Mouse (Mus musculus) heart, postnatal 0 days (tissue): Measurements from ENCODE around the gene Olfr47. TPM values are rescaled to one million over a fixed set of nuclear protein-coding genes. Genes with fewer than 3 reads are reported as not detected.

Source experiments
- ATAC-seq: fragments of 200-750 bp; cut with Nextera tagmentation; 2 replicates; pipeline ENCODE4 v1.8.0; 2017; ENCODE audit warnings: low read depth, moderate number of reproducible peaks, moderate library complexity; ENCODE audit not compliant: insufficient read depth
- DNase-seq: peaks from one replicate; pipeline ENCODE4 v3.0.0-alpha.2; 2016; ENCODE audit warnings: low spot score
- H3K27ac ChIP-seq: fragments of 300-500 bp; sonication (generic); 2 replicates; pipeline ENCODE4 v1.5.1; 2014; ENCODE audit warnings: low read depth, mild to moderate bottlenecking
- H3K27me3 ChIP-seq: fragments of 300-500 bp; sonication (generic); 2 replicates; pipeline ENCODE4 v1.6.1; 2014; ENCODE audit warnings: low read length, mixed read lengths; ENCODE audit not compliant: control insufficient read depth, insufficient read depth
- H3K36me3 ChIP-seq: fragments of 300-500 bp; sonication (generic); replicated peaks from 2 replicates; pipeline ENCODE4 v1.6.1; 2014; ENCODE audit warnings: low read length, mixed read lengths; ENCODE audit not compliant: control insufficient read depth, insufficient read depth
- H3K4me1 ChIP-seq: fragments of 300-500 bp; sonication (generic); 2 replicates; pipeline ENCODE4 v1.6.1; 2014; ENCODE audit warnings: antibody characterized with exemption; ENCODE audit not compliant: control insufficient read depth, insufficient read depth
- H3K4me2 ChIP-seq: fragments of 300-500 bp; sonication (generic); 2 replicates; pipeline ENCODE4 v1.6.1; 2014; ENCODE audit warnings: low read depth, mild to moderate bottlenecking, low read length, moderate library complexity
- H3K4me3 ChIP-seq: fragments of 300-500 bp; sonication (generic); 2 replicates; pipeline ENCODE4 v1.5.1; 2014; ENCODE audit warnings: low read depth, low read length
- H3K9ac ChIP-seq: fragments of 300-500 bp; sonication (generic); replicated peaks from 2 replicates; pipeline ENCODE4 v1.6.1; 2014; ENCODE audit warnings: low read depth, low read length, mixed read lengths
- H3K9me3 ChIP-seq: fragments of 300-500 bp; sonication (generic); replicated peaks from 2 replicates; pipeline ENCODE4 v1.6.1; 2016; ENCODE audit warnings: low read length; ENCODE audit not compliant: control insufficient read depth
- CTCF ChIP-seq: IDR thresholded peaks from 2 replicates; pipeline ENCODE4 v1.5.1; 2016; ENCODE audit warnings: antibody characterized with exemption, control low read depth, low read depth
- EP300 ChIP-seq: IDR thresholded peaks from 2 replicates; pipeline ENCODE4 v1.6.1; 2016; ENCODE audit warnings: antibody characterized with exemption, low read depth
- WGBS: fragments of 180-500 bp; shearing (Covaris S2); extraction: QIAGEN DNeasy Blood & Tissue Kit; methylation state at CpG from one replicate; pipeline ENCODE4 v1.1.7; 2014; 5-methylcytosine and 5-hydroxymethylcytosine counted together
- polyA plus RNA-seq: library from polyadenylated mRNA; unstranded; fragments of >200 nt; fragmentation: Nextera tagmentation; extraction: Ambion mirVana; gene quantifications from 2 replicates; pipeline ENCODE4 v1.2.1, GENCODE M21; 2015
- total RNA-seq: library from RNA; depleted of rRNA; stranded (reverse); fragments of >200 nt; gene quantifications from 2 replicates; pipeline ENCODE4 v1.2.3, GENCODE M21; 2014; ENCODE audit warnings: low replicate concordance

Gene Olfr47
- total and polyA plus RNA-seq, 2 experiments from 2014 or later: not detected

DNA sequence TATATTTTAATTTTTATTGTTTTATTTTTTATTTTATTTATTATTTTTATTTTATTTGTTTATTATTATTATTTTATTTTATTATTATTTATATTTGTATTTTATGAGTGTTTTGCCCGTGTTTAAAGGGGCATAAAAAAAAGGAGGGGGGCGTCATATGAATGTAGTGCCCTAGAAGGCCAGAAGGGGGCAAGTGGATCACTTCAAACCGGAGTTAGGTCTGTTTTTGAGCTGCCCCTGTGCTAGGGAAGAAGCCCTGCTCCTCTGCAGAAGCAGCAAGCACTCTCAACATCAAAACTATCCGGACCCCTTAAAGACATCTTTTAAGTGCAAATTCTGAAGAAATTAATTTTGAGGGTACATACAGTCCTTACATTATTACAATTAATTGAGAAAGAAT, 10.7 kb downstream of the Olfr47 start:
- no peaks in the 10 kb centered on the region for H3K27me3 ChIP-seq
- DNase-seq: no peak
- WGBS: 10% methylated on average over 4 of the region's 4 CpGs
- H3K4me1 ChIP-seq: no peaks in the 10 kb centered on the region
- no peak overlapping the region for H3K9ac ChIP-seq
- no peak for ATAC-seq
- no peak overlapping the region for H3K4me3 ChIP-seq
- no peak overlapping the region for H3K4me2 ChIP-seq
- H3K36me3 ChIP-seq: no peaks in the 10 kb centered on the region
- no peak overlapping the region for H3K27ac ChIP-seq
- peak; percentile 38 for TF ChIP-seq CTCF
- no peak for TF ChIP-seq EP300
- no peaks in the 10 kb centered on the region for H3K9me3 ChIP-seq

- Histone ChIP-seq H3K4me2 (no peak overlapping the region), H3K9me3 (no peaks in the 10 kb centered on the region), H3K36me3 (no peaks in the 10 kb centered on the region), H3K27ac (no peak overlapping the region), H3K4me3 (no peak overlapping the region), H3K27me3 (no peaks in the 10 kb centered on the region), H3K9ac (no peak overlapping the region), H3K4me1 (no peaks in the 10 kb centered on the region)
- 27% methylated on average over 3 of the region's 3 CpGs for WGBS
- DNase-seq (no peak), ATAC-seq (no peak)
- TF ChIP-seq EP300: no peak
- TF ChIP-seq CTCF: no peak
Measured at GRCm38 (mm10) chr6:43247396-43247795, 16.1 kb downstream of the Olfr47 start.

DNA sequence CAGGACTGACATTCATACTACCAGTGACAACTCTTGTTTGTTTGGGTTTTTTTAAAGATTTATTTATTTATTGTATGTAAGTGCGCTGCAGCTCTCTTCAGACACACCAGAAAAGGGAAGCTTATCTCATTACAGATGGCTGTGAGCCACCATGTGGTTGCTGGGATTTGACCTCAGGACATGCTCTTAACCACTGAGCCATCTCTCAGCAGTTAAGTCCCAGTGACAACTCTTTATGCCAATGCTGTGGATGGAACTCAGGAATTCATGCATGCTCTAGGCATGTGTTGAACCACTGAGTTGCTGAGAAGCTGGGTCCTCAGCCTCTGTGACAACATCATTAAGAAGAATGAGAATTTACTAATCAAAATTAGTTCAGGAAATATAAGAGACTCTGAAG, 21.7 kb downstream of the Olfr47 start:
- DNase-seq (no peak), ATAC-seq (no peak)
- Histone ChIP-seq H3K27ac (no peak overlapping the region), H3K4me3 (no peak overlapping the region), H3K36me3 (no peaks in the 10 kb centered on the region), H3K9me3 (no peaks in the 10 kb centered on the region), H3K4me1 (no peaks in the 10 kb centered on the region), H3K4me2 (no peak overlapping the region), H3K27me3 (no peaks in the 10 kb centered on the region), H3K9ac (no peak overlapping the region)
- 45% methylated on average over 1 of the region's 1 CpGs for WGBS
- no peak for TF ChIP-seq EP300
- TF ChIP-seq CTCF: no peak

DNA sequence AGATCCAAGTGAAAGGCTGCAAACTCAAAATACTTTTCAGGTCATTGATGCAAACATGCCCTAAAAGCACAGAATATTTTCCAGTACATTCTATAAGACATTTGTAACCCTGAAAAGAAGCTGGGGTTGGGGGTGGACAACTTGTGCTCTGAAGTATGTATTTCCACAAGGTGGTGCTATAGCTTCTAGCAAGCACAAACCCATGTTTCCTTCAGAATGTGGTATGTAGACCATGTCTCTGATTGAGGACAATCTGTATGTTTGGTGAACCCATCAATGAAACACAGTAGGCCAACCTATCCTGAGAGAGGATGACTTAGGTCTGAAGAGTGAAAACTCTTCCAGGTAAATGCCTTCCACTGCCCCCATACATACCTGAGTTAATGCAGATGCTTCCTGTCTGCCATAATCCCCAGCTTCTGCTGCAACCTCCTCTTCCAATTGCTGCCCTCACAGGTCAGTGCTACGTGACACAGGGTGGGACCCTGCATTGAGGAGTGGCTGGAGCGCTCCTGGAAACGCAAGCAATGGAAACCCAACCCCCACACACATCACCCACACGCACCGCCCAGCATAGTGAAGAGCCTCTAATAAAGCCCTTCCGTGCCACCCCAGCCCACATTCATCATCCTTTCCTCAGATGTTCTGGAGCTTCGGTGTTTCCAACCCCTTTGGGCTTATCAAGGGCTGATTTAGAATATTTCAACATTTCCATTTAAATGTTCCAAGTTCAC, 23.0 kb downstream of the Olfr47 start:
- Histone ChIP-seq H3K36me3 (no peaks in the 10 kb centered on the region), H3K9ac (no peak overlapping the region), H3K4me1 (no peaks in the 10 kb centered on the region), H3K27me3 (no peaks in the 10 kb centered on the region), H3K9me3 (no peaks in the 10 kb centered on the region), H3K4me3 (no peak overlapping the region), H3K27ac (no peak overlapping the region), H3K4me2 (no peak overlapping the region)
- WGBS: 64% methylated on average over 7 of the region's 7 CpGs
- TF ChIP-seq CTCF (peak; percentile 80), EP300 (no peak)
- peak; percentile 47 for DNase-seq
- ATAC-seq: no peak

DNA sequence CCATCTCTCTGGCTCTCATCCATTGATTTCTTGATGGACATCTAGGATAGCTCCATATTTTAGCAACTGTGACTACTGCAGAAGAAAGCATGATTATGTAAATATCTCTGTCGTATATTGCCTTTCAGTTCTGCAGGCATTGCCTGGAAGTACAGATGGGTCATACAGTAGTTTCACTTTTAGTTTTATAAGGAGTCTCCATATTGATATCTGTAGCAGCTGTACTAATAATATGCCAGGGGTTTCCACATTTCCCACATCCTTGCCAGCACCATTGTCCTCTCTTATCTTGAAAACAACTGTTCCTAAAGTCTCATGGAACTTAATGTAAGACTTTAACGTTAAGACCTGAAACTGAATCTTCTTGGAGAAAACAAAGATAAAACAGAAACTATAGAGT, 29.4 kb downstream of the Olfr47 start:
- 28% methylated on average over 2 of the region's 2 CpGs for WGBS
- no peak overlapping the region for H3K4me3 ChIP-seq
- H3K9ac ChIP-seq: no peak overlapping the region
- no peaks in the 10 kb centered on the region for H3K27me3 ChIP-seq
- no peaks in the 10 kb centered on the region; the same call in 1 of the 2 replicates for H3K4me1 ChIP-seq
- TF ChIP-seq CTCF (no peak), EP300 (no peak)
- no peaks in the 10 kb centered on the region for H3K36me3 ChIP-seq
- no peak for ATAC-seq
- H3K27ac ChIP-seq: peak overlapping the region; percentile 56
- H3K9me3 ChIP-seq: no peaks in the 10 kb centered on the region
- DNase-seq: no peak
- peak overlapping the region; percentile 43 for H3K4me2 ChIP-seq
